Comparison of ENCODE assay signal across 8 mouse cellular contexts in genomic region chr4:40680250-40680860, GRCm38 (mm10). TPM values are rescaled to one million over a fixed set of nuclear protein-coding genes. Genes with fewer than 3 reads are reported as not detected.
DNase-seq lines count a peak whose midpoint lies in the region; ATAC-seq and TF ChIP-seq lines count a peak whose summit lies in the region.

No protein-coding gene starts in this region.

- DNase-seq in kidney, adult 11 months = peak; percentile 14
- DNase-seq in G1E (ENCODE audit: low spot score) = peak; percentile 62
- peak; percentile 56 for DNase-seq in c-Kit-positive CD71-positive TER-119-positive erythroid progenitor cells, embryonic 14.5 days (ENCODE audit: low spot score)
- peak; percentile 31 to 42 for DNase-seq in thymus, postnatal 36 days
- DNase-seq in left cerebral cortex, postnatal 4 days = no peak

- H3K9ac ChIP-seq in kidney, embryonic 15.5 days = no peak overlapping the region
- H3K9ac ChIP-seq in intestine, embryonic 15.5 days = no peak overlapping the region

- intact Hi-C loops in left cerebral cortex, postnatal 4 days (cut with DNase I) = loop anchor here (2.0 kb wide), 1 partner anchor 378 kb away; no protein-coding TSS in a partner anchor

- no peak overlapping the region for H3K4me3 ChIP-seq in kidney, embryonic 15.5 days (replicated peaks)
- H3K4me3 ChIP-seq in G1E (ENCODE audit: low read depth, low read length) = no peak overlapping the region
- no peak overlapping the region for H3K4me3 ChIP-seq in intestine, embryonic 15.5 days (replicated peaks)

- H3K4me1 ChIP-seq in kidney, embryonic 15.5 days = peaks cover 8% of the 10 kb centered on the region
- H3K4me1 ChIP-seq in G1E (ENCODE audit: insufficient read depth, low read depth, low read length) = 0 out of 2 replicates have a peak, but pooled peaks cover 4% of the 10 kb centered on the region
- peaks cover 13% of the 10 kb centered on the region for H3K4me1 ChIP-seq in intestine, embryonic 15.5 days (replicated peaks)

- 56% methylated on average over 5 of the region's 5 CpGs for WGBS in kidney, embryonic 15.5 days
- 61% methylated on average over 5 of the region's 5 CpGs for WGBS in intestine, embryonic 15.5 days

- TF ChIP-seq CTCF in G1E (IDR thresholded peaks at IDR 0.05; ENCODE audit: low read depth, low read length) = peak; percentile 94

- no peak for ATAC-seq in kidney, embryonic 15.5 days (replicated peaks; ENCODE audit: low FRiP score)
- ATAC-seq in G1E (ENCODE audit: extremely low read depth, insufficient number of reproducible peaks, low FRiP score, poor library complexity, severe bottlenecking) = peak; percentile 40; the same call in 1 of the 2 replicates
- peak; percentile 35; the same call in 1 of the 2 replicates for ATAC-seq in intestine, embryonic 15.5 days
- ATAC-seq in megakaryocyte progenitor cell, adult 5-6 weeks (replicated peaks; ENCODE audit: poor library complexity) = peak; percentile 93

- H3K9me3 ChIP-seq in kidney, embryonic 15.5 days (replicated peaks) = no peaks in the 10 kb centered on the region
- H3K9me3 ChIP-seq in G1E (replicated peaks) = no peaks in the 10 kb centered on the region
- no peaks in the 10 kb centered on the region for H3K9me3 ChIP-seq in intestine, embryonic 15.5 days

- no peak overlapping the region for H3K27ac ChIP-seq in kidney, embryonic 15.5 days
- H3K27ac ChIP-seq in intestine, embryonic 15.5 days = no peak overlapping the region

- H3K36me3 ChIP-seq in kidney, embryonic 15.5 days = peaks cover 6% of the 10 kb centered on the region; the same call in 1 of the 2 replicates
- H3K36me3 ChIP-seq in G1E (replicated peaks) = peaks cover 21% of the 10 kb centered on the region
- no peaks in the 10 kb centered on the region for H3K36me3 ChIP-seq in intestine, embryonic 15.5 days

- no peaks in the 10 kb centered on the region for H3K27me3 ChIP-seq in kidney, embryonic 15.5 days
- peaks cover 8% of the 10 kb centered on the region for H3K27me3 ChIP-seq in G1E (ENCODE audit: insufficient read depth, low read length)
- no peaks in the 10 kb centered on the region for H3K27me3 ChIP-seq in intestine, embryonic 15.5 days (replicated peaks)

- H3K4me2 ChIP-seq in kidney, embryonic 15.5 days = no peak overlapping the region
- H3K4me2 ChIP-seq in intestine, embryonic 15.5 days (replicated peaks) = no peak overlapping the region

RNA-seq across cellular contexts. Expression of gene Aptx, which starts 22.6 kb away (rescaled TPM):
- 23.9 and 30.6 TPM in 2 replicates for polyA plus RNA-seq in kidney, embryonic 15.5 days (2015; fragmentation: Nextera tagmentation; extraction: Ambion mirVana)
- total RNA-seq in G1E (2014; fragmentation: Nextera tagmentation) (10.9 and 11.1 TPM in 2 replicates), G1E (2017) (11.8 and 12.4 TPM in 2 replicates)
- 1.6 and 5.2 TPM in 2 replicates for polyA plus RNA-seq in G1E (2012)
- 21.4 and 22.5 TPM in 2 replicates for polyA plus RNA-seq in intestine, embryonic 15.5 days (2015; fragmentation: Nextera tagmentation; extraction: Ambion mirVana)
- total RNA-seq in megakaryocyte progenitor cell, adult 5-6 weeks (2015) = 11.3 and 21.4 TPM in 2 replicates
- 11.2 and 16.5 TPM in 2 replicates for total RNA-seq in megakaryocyte progenitor cell, adult 5-6 weeks (2017)
- total RNA-seq in left cerebral cortex, postnatal 4 days (2021) = 10 to 100 TPM; 34.9 to 36.8 TPM

RNA-seq across cellular contexts. Expression of gene Dnaja1, which starts 41.6 kb away (rescaled TPM):
- 475 and 513 TPM in 2 replicates for polyA plus RNA-seq in kidney, embryonic 15.5 days (2015; fragmentation: Nextera tagmentation; extraction: Ambion mirVana)
- 174 and 178 TPM in 2 replicates for total RNA-seq in G1E (2014; fragmentation: Nextera tagmentation)
- total RNA-seq in G1E (2017) = 232 and 353 TPM in 2 replicates
- polyA plus RNA-seq in G1E (2012) = 124 and 221 TPM in 2 replicates
- polyA plus RNA-seq in intestine, embryonic 15.5 days (2015; fragmentation: Nextera tagmentation; extraction: Ambion mirVana) = 335 and 379 TPM in 2 replicates
- 156 and 168 TPM in 2 replicates for total RNA-seq in megakaryocyte progenitor cell, adult 5-6 weeks (2015)
- 332 and 482 TPM in 2 replicates for total RNA-seq in megakaryocyte progenitor cell, adult 5-6 weeks (2017)
- total RNA-seq in left cerebral cortex, postnatal 4 days (2021) = 100 to 1,000 TPM; 362 to 369 TPM
